Mouse (Mus musculus) midbrain, embryonic 13.5 days (tissue): ENCODE measurements around the gene Atp1a4. TPM values are rescaled to one million over a fixed set of nuclear protein-coding genes. Genes with fewer than 3 reads are reported as not detected.

ENCODE experiments used
- ATAC-seq: fragments of 200-750 bp; cut with Nextera tagmentation; 2 replicates; pipeline ENCODE4 v1.8.0; 2017; ENCODE audit warnings: mild to moderate bottlenecking, moderate TSS enrichment, moderate library complexity
- H3K27ac ChIP-seq: fragments of 300-500 bp; sonication (generic); 2 replicates; pipeline ENCODE4 v1.5.1; 2015; ENCODE audit warnings: inconsistent platforms, mild to moderate bottlenecking, moderate library complexity
- H3K27me3 ChIP-seq: fragments of 300-500 bp; sonication (generic); 2 replicates; pipeline ENCODE4 v1.6.1; 2015; ENCODE audit warnings: mild to moderate bottlenecking, inconsistent platforms
- H3K36me3 ChIP-seq: fragments of 300-500 bp; sonication (generic); 2 replicates; pipeline ENCODE4 v1.6.1; 2015; ENCODE audit warnings: mild to moderate bottlenecking, inconsistent platforms
- H3K4me1 ChIP-seq: fragments of 300-500 bp; sonication (generic); replicated peaks from 2 replicates; pipeline ENCODE4 v1.6.1; 2015; ENCODE audit warnings: inconsistent platforms
- H3K4me2 ChIP-seq: fragments of 300-500 bp; sonication (generic); replicated peaks from 2 replicates; pipeline ENCODE4 v1.6.1; 2015; ENCODE audit warnings: moderate library complexity, mild to moderate bottlenecking, inconsistent platforms
- H3K4me3 ChIP-seq: fragments of 300-500 bp; sonication (generic); replicated peaks from 2 replicates; pipeline ENCODE4 v1.5.1; 2015; ENCODE audit warnings: mild to moderate bottlenecking, inconsistent platforms
- H3K9ac ChIP-seq: fragments of 300-500 bp; sonication (generic); replicated peaks from 2 replicates; pipeline ENCODE4 v1.6.1; 2015; ENCODE audit warnings: mild to moderate bottlenecking, inconsistent platforms
- H3K9me3 ChIP-seq: fragments of 300-500 bp; sonication (generic); 2 replicates; pipeline ENCODE4 v1.6.1; 2016; ENCODE audit warnings: mild to moderate bottlenecking, inconsistent platforms
- WGBS: fragments of 180-500 bp; shearing (Covaris S2); methylation state at CpG from one replicate; pipeline ENCODE4 v1.1.7; 2015; 5-methylcytosine and 5-hydroxymethylcytosine counted together
- polyA plus RNA-seq: library from polyadenylated mRNA; unstranded; fragments of >200 nt; fragmentation: Nextera tagmentation; extraction: Ambion mirVana; gene quantifications from 2 replicates; pipeline ENCODE4 v1.2.1, GENCODE M21; 2015

Atp1a4 gene
- polyA plus RNA-seq, 1 experiment from 2014 or later = not detected

GRCm38 (mm10) chr1:172213771-172214170 lies 44.4 kb downstream of the Atp1a4 start:
- Histone ChIP-seq H3K27ac (peak overlapping the region; percentile 25), H3K36me3 (no peaks in the 10 kb centered on the region), H3K4me2 (no peak overlapping the region), H3K4me1 (peaks cover 32% of the 10 kb centered on the region), H3K27me3 (no peaks in the 10 kb centered on the region), H3K9ac (no peak overlapping the region), H3K9me3 (no peaks in the 10 kb centered on the region), H3K4me3 (no peak overlapping the region)
- peak; percentile 37 for ATAC-seq
- 43% methylated on average over 4 of the region's 4 CpGs for WGBS

GRCm38 (mm10) chr1:172212776-172213175 lies 45.4 kb downstream of the Atp1a4 start:
- H3K4me2 ChIP-seq = no peak overlapping the region
- 0 out of 2 replicates have a peak overlapping the region, but pooled peaks have one; percentile 19 for H3K27ac ChIP-seq
- H3K4me3 ChIP-seq = no peak overlapping the region
- ATAC-seq = no peak
- 0 out of 2 replicates have a peak overlapping the region, but pooled peaks have one; percentile 4 for H3K9ac ChIP-seq
- no peaks in the 10 kb centered on the region for H3K9me3 ChIP-seq
- 56% methylated on average over 5 of the region's 5 CpGs for WGBS
- peaks cover 29% of the 10 kb centered on the region for H3K4me1 ChIP-seq
- H3K27me3 ChIP-seq = no peaks in the 10 kb centered on the region
- no peaks in the 10 kb centered on the region for H3K36me3 ChIP-seq

- Histone ChIP-seq H3K27ac (peak overlapping the region; percentile 96), H3K36me3 (no peaks in the 10 kb centered on the region), H3K9me3 (no peaks in the 10 kb centered on the region), H3K9ac (peak overlapping the region; percentile 90), H3K27me3 (no peaks in the 10 kb centered on the region), H3K4me2 (peak overlapping the region; percentile 93), H3K4me1 (peaks cover 53% of the 10 kb centered on the region), H3K4me3 (peak overlapping the region; percentile 65)
- peak; percentile 2 for ATAC-seq
- WGBS = 6% methylated on average over 7 of the region's 7 CpGs
These were observed 51.1 kb downstream of the Atp1a4 start for GRCm38 (mm10) chr1:172207111-172207584.

GRCm38 (mm10) chr1:172206141-172206917 lies 51.9 kb downstream of the Atp1a4 start, which contains the start of gene Pea15a:
TSS of gene Pea15a (minus strand) at chr1:172206804.
- Histone ChIP-seq H3K4me1 (peaks cover 61% of the 10 kb centered on the region), H3K27ac (peak within 1 kb of the TSS; percentile 96), H3K27me3 (no peaks in the 10 kb centered on the region), H3K9me3 (no peaks in the 10 kb centered on the region), H3K9ac (peak within 1 kb of the TSS; percentile 90), H3K4me2 (peak within 1 kb of the TSS; percentile 93), H3K36me3 (no peaks in the 10 kb centered on the region), H3K4me3 (peak within 1 kb of the TSS; percentile 65)
- peak; percentile 76 for ATAC-seq
- 0% methylated on average over 37 of the region's 40 CpGs for WGBS

- WGBS = 5% methylated on average over 3 of the region's 3 CpGs
- H3K9ac ChIP-seq = peak overlapping the region; percentile 90
- H3K4me3 ChIP-seq = peak overlapping the region; percentile 65
- H3K27me3 ChIP-seq = no peaks in the 10 kb centered on the region
- H3K27ac ChIP-seq = peak overlapping the region; percentile 96
- H3K9me3 ChIP-seq = no peaks in the 10 kb centered on the region
- no peak for ATAC-seq
- no peaks in the 10 kb centered on the region for H3K36me3 ChIP-seq
- peak overlapping the region; percentile 93 for H3K4me2 ChIP-seq
- peaks cover 67% of the 10 kb centered on the region for H3K4me1 ChIP-seq
These were observed 52.5 kb downstream of the Atp1a4 start for GRCm38 (mm10) chr1:172205741-172206087.

GRCm38 (mm10) chr1:172204814-172205740 lies 53.1 kb downstream of the Atp1a4 start:
- peak overlapping the region; percentile 93 for H3K4me2 ChIP-seq
- peaks cover 73% of the 10 kb centered on the region for H3K4me1 ChIP-seq
- 9% methylated on average over 15 of the region's 15 CpGs for WGBS
- peak overlapping the region; percentile 65 for H3K4me3 ChIP-seq
- no peaks in the 10 kb centered on the region for H3K9me3 ChIP-seq
- peak overlapping the region; percentile 90 for H3K9ac ChIP-seq
- H3K27ac ChIP-seq = peak overlapping the region; percentile 96
- ATAC-seq = no peak
- no peaks in the 10 kb centered on the region for H3K27me3 ChIP-seq
- H3K36me3 ChIP-seq = peaks cover 4% of the 10 kb centered on the region

GRCm38 (mm10) chr1:172204033-172204813 lies 54.0 kb downstream of the Atp1a4 start:
- Histone ChIP-seq H3K9me3 (no peaks in the 10 kb centered on the region), H3K27ac (peak overlapping the region; percentile 96), H3K9ac (peak overlapping the region; percentile 90), H3K27me3 (no peaks in the 10 kb centered on the region), H3K4me1 (peaks cover 82% of the 10 kb centered on the region), H3K4me3 (peak overlapping the region; percentile 65), H3K36me3 (peaks cover 12% of the 10 kb centered on the region), H3K4me2 (peak overlapping the region; percentile 93)
- ATAC-seq = no peak
- WGBS = 4% methylated on average over 9 of the region's 9 CpGs

GRCm38 (mm10) chr1:172203566-172203965 lies 54.6 kb downstream of the Atp1a4 start:
- WGBS = 0% methylated on average over 4 of the region's 4 CpGs
- H3K27me3 ChIP-seq = no peaks in the 10 kb centered on the region

GRCm38 (mm10) chr1:172202894-172203522 lies 55.2 kb downstream of the Atp1a4 start:
- WGBS = 2% methylated on average over 2 of the region's 2 CpGs

More at GRCm38 (mm10) chr1:172203566-172203965, 54.6 kb downstream of the Atp1a4 start:
- peaks cover 82% of the 10 kb centered on the region for H3K4me1 ChIP-seq
- peak overlapping the region; percentile 96 for H3K27ac ChIP-seq
- H3K4me3 ChIP-seq = peak overlapping the region; percentile 65
- H3K36me3 ChIP-seq = peaks cover 18% of the 10 kb centered on the region
- H3K9me3 ChIP-seq = no peaks in the 10 kb centered on the region
- ATAC-seq = no peak
- peak overlapping the region; percentile 90 for H3K9ac ChIP-seq
- peak overlapping the region; percentile 93 for H3K4me2 ChIP-seq

GRCm38 (mm10) chr1:172201967-172202880 lies 56.0 kb downstream of the Atp1a4 start:
- peak overlapping the region; percentile 63 for H3K9ac ChIP-seq
- peak overlapping the region; percentile 93 for H3K4me2 ChIP-seq
- no peaks in the 10 kb centered on the region for H3K9me3 ChIP-seq
- no peaks in the 10 kb centered on the region for H3K27me3 ChIP-seq
- peak overlapping the region; percentile 20 for H3K4me3 ChIP-seq
- ATAC-seq = peak; percentile 9; the same call in 1 of the 2 replicates
- peak overlapping the region; percentile 96 for H3K27ac ChIP-seq
- 3% methylated on average over 14 of the region's 14 CpGs for WGBS
- H3K4me1 ChIP-seq = peaks cover 81% of the 10 kb centered on the region
- peaks cover 31% of the 10 kb centered on the region for H3K36me3 ChIP-seq

More at GRCm38 (mm10) chr1:172202894-172203522, 55.2 kb downstream of the Atp1a4 start:
- Histone ChIP-seq H3K4me3 (peak overlapping the region; percentile 65), H3K9ac (peak overlapping the region; percentile 90), H3K27me3 (no peaks in the 10 kb centered on the region), H3K4me1 (peaks cover 82% of the 10 kb centered on the region), H3K9me3 (no peaks in the 10 kb centered on the region), H3K4me2 (peak overlapping the region; percentile 93), H3K36me3 (peaks cover 23% of the 10 kb centered on the region), H3K27ac (peak overlapping the region; percentile 96)
- peak; percentile 10 for ATAC-seq
